Mouse (Mus musculus) heart, postnatal 0 days (tissue): ENCODE measurements around the gene Tnfrsf18.

Experiments used
- CTCF ChIP-seq: IDR thresholded peaks from 2 replicates; pipeline ENCODE4 v1.5.1; 2016; ENCODE audit warnings: antibody characterized with exemption, control low read depth, low read depth
- EP300 ChIP-seq: IDR thresholded peaks from 2 replicates; pipeline ENCODE4 v1.6.1; 2016; ENCODE audit warnings: antibody characterized with exemption, low read depth

DNA sequence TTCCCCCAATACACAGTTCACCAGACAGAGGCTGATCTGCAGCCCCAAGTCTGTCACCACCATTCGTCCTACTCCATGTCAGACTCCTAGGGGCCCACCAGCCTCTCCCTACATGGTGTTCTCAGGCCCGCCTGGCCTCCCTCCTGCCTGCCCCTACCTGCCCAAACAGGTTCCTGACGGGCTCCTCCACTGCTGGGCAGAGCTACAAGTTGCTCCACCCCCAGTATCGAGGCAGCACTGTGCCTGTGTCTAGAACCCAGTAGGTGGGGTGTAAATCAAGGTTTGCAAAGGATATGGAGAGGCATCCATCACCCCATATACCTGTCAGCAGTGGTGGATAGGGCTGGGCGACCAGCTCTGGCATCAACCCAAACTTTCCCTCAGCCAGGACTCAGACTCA lies 33.3 kb downstream of the Tnfrsf18 start, which contains the start of gene Ttll10:
- TF ChIP-seq CTCF (no peak), EP300 (no peak)
